Mouse (Mus musculus): ENCODE measurements around the gene Matn3. TPM values are rescaled to one million over a fixed set of nuclear protein-coding genes. Genes with fewer than 3 reads are reported as not detected.
A peak's percentile ranks its signal among the peaks of the same experiment; 100 is the strongest.

The Matn3 gene
- polyA plus RNA-seq, 1 experiment from 2014 or later = 0.54 TPM

GRCm38 (mm10) chr12:8941131-8941615 is 6.6 kb upstream of the Matn3 start:
- no peak overlapping the region for H3K4me2 ChIP-seq
- no peak overlapping the region for H3K4me3 ChIP-seq (replicated peaks)
- H3K4me1 ChIP-seq = no peaks in the 10 kb centered on the region
- H3K27ac ChIP-seq = no peak overlapping the region
- H3K36me3 ChIP-seq (replicated peaks) = peaks cover 35% of the 10 kb centered on the region
- 0 out of 2 replicates have a peak, but pooled peaks cover 6% of the 10 kb centered on the region for H3K27me3 ChIP-seq
- no peak overlapping the region for H3K9ac ChIP-seq
- no peak for ATAC-seq (ENCODE audit: low FRiP score)
- 73% methylated on average over 4 of the region's 4 CpGs for WGBS
- H3K9me3 ChIP-seq = no peaks in the 10 kb centered on the region

GRCm38 (mm10) chr12:8941699-8942392 is 5.9 kb upstream of the Matn3 start:
- no peak for ATAC-seq (ENCODE audit: low FRiP score)
- H3K36me3 ChIP-seq (replicated peaks) = peaks cover 28% of the 10 kb centered on the region
- 71% methylated on average over 4 of the region's 4 CpGs for WGBS

GRCm38 (mm10) chr12:8947163-8947562 is 566 bp upstream of the Matn3 start:
- Histone ChIP-seq H3K4me1 (peaks cover 10% of the 10 kb centered on the region), H3K27me3 (peaks cover 35% of the 10 kb centered on the region), H3K4me3 (replicated peaks) (no peak overlapping the region), H3K4me2 (no peak overlapping the region; the same call in 1 of the 2 replicates), H3K27ac (no peak overlapping the region), H3K36me3 (replicated peaks) (no peaks in the 10 kb centered on the region), H3K9me3 (no peaks in the 10 kb centered on the region), H3K9ac (no peak overlapping the region)
- WGBS = 65% methylated on average over 9 of the region's 9 CpGs
- ATAC-seq (ENCODE audit: low FRiP score) = no peak

More at GRCm38 (mm10) chr12:8941699-8942392, 5.9 kb upstream of the Matn3 start:
- no peak overlapping the region for H3K4me2 ChIP-seq
- no peaks in the 10 kb centered on the region for H3K9me3 ChIP-seq
- H3K27me3 ChIP-seq = peaks cover 9% of the 10 kb centered on the region
- no peak overlapping the region for H3K27ac ChIP-seq
- H3K9ac ChIP-seq = no peak overlapping the region
- H3K4me1 ChIP-seq = no peaks in the 10 kb centered on the region
- no peak overlapping the region for H3K4me3 ChIP-seq (replicated peaks)

- WGBS = 47% methylated on average over 10 of the region's 10 CpGs
- Histone ChIP-seq H3K4me1 (peaks cover 3% of the 10 kb centered on the region), H3K27me3 (peaks cover 17% of the 10 kb centered on the region), H3K4me3 (replicated peaks) (no peak overlapping the region), H3K4me2 (no peak overlapping the region), H3K36me3 (replicated peaks) (no peaks in the 10 kb centered on the region), H3K27ac (no peak overlapping the region), H3K9ac (no peak overlapping the region), H3K9me3 (no peaks in the 10 kb centered on the region)
- no peak for ATAC-seq (ENCODE audit: low FRiP score)
These were observed 5.4 kb downstream of the Matn3 start for GRCm38 (mm10) chr12:8953136-8953535.

- WGBS = 51% methylated on average over 9 of the region's 9 CpGs
These were observed 6.4 kb downstream of the Matn3 start for GRCm38 (mm10) chr12:8954161-8954561.

GRCm38 (mm10) chr12:8961607-8962316 is 14.0 kb downstream of the Matn3 start:
- Histone ChIP-seq H3K4me2 (no peak overlapping the region), H3K36me3 (replicated peaks) (no peaks in the 10 kb centered on the region), H3K4me3 (replicated peaks) (no peak overlapping the region), H3K9me3 (no peaks in the 10 kb centered on the region), H3K4me1 (0 out of 2 replicates have a peak, but pooled peaks cover 3% of the 10 kb centered on the region), H3K27me3 (no peaks in the 10 kb centered on the region), H3K9ac (no peak overlapping the region), H3K27ac (no peak overlapping the region)
- whole genome bisulfite sequencing = 51% methylated on average over 9 of the region's 9 CpGs
- no peak for ATAC-seq (ENCODE audit: low FRiP score)

More at GRCm38 (mm10) chr12:8954161-8954561, 6.4 kb downstream of the Matn3 start:
- Histone ChIP-seq H3K4me3 (replicated peaks) (no peak overlapping the region), H3K27me3 (peaks cover 7% of the 10 kb centered on the region; the same call in 1 of the 2 replicates), H3K9me3 (no peaks in the 10 kb centered on the region), H3K36me3 (replicated peaks) (no peaks in the 10 kb centered on the region), H3K4me2 (no peak overlapping the region), H3K4me1 (no peaks in the 10 kb centered on the region), H3K27ac (no peak overlapping the region), H3K9ac (no peak overlapping the region)
- ATAC-seq (ENCODE audit: low FRiP score) = no peak

- no peaks in the 10 kb centered on the region for H3K36me3 ChIP-seq (replicated peaks)
- 50% methylated on average over 9 of the region's 9 CpGs for WGBS
- no peak overlapping the region for H3K4me2 ChIP-seq
- H3K9ac ChIP-seq = no peak overlapping the region
- peaks cover 11% of the 10 kb centered on the region for H3K4me1 ChIP-seq
- no peak for ATAC-seq (ENCODE audit: low FRiP score)
- H3K27ac ChIP-seq = no peak overlapping the region
- no peaks in the 10 kb centered on the region for H3K27me3 ChIP-seq
- H3K9me3 ChIP-seq = no peaks in the 10 kb centered on the region
- H3K4me3 ChIP-seq (replicated peaks) = no peak overlapping the region
These were observed 22.1 kb downstream of the Matn3 start for GRCm38 (mm10) chr12:8969828-8970227.

GRCm38 (mm10) chr12:8973820-8974465 is 26.2 kb downstream of the Matn3 start, which contains the start of gene Wdr35:
Gene Wdr35, plus strand, starts transcription at chr12:8973892.
- WGBS = under 1% methylated on average over 45 of the region's 45 CpGs
- Histone ChIP-seq H3K4me3 (replicated peaks) (peak within 1 kb of the TSS; percentile 74), H3K4me1 (peaks cover 13% of the 10 kb centered on the region), H3K36me3 (replicated peaks) (peaks cover 6% of the 10 kb centered on the region), H3K9me3 (no peaks in the 10 kb centered on the region), H3K27me3 (no peaks in the 10 kb centered on the region), H3K4me2 (peak within 1 kb of the TSS; percentile 80), H3K9ac (peak within 1 kb of the TSS; percentile 65), H3K27ac (peak within 1 kb of the TSS; percentile 68)
- ATAC-seq (ENCODE audit: low FRiP score) = peak; percentile 98

GRCm38 (mm10) chr12:8975076-8975475 is 27.3 kb downstream of the Matn3 start:
- peak overlapping the region; percentile 74; the same call in 1 of the 2 replicates for H3K4me3 ChIP-seq (replicated peaks)

GRCm38 (mm10) chr12:8993231-8993630 is 45.5 kb downstream of the Matn3 start:
- H3K4me1 ChIP-seq = no peaks in the 10 kb centered on the region
- H3K27ac ChIP-seq = no peak overlapping the region
- no peak overlapping the region for H3K4me2 ChIP-seq
- H3K9ac ChIP-seq = no peak overlapping the region
- no peaks in the 10 kb centered on the region for H3K27me3 ChIP-seq
- H3K9me3 ChIP-seq = no peaks in the 10 kb centered on the region
- H3K4me3 ChIP-seq (replicated peaks) = no peak overlapping the region
- peaks cover 7% of the 10 kb centered on the region for H3K36me3 ChIP-seq (replicated peaks)
- WGBS = 82% methylated on average over 8 of the region's 8 CpGs
- ATAC-seq (ENCODE audit: low FRiP score) = no peak

More at GRCm38 (mm10) chr12:8975076-8975475, 27.3 kb downstream of the Matn3 start:
- WGBS = 91% methylated on average over 3 of the region's 3 CpGs
- Histone ChIP-seq H3K9ac (no peak overlapping the region), H3K4me1 (peaks cover 13% of the 10 kb centered on the region), H3K4me2 (peak overlapping the region; percentile 80; the same call in 1 of the 2 replicates), H3K27me3 (no peaks in the 10 kb centered on the region), H3K9me3 (no peaks in the 10 kb centered on the region), H3K36me3 (replicated peaks) (peaks cover 11% of the 10 kb centered on the region), H3K27ac (no peak overlapping the region)
- ATAC-seq (ENCODE audit: low FRiP score) = no peak

GRCm38 (mm10) chr12:8998318-8998717 is 50.6 kb downstream of the Matn3 start:
- Histone ChIP-seq H3K27me3 (no peaks in the 10 kb centered on the region), H3K4me2 (no peak overlapping the region), H3K9ac (no peak overlapping the region), H3K27ac (no peak overlapping the region), H3K36me3 (replicated peaks) (peaks cover 3% of the 10 kb centered on the region; the same call in 1 of the 2 replicates), H3K4me1 (no peaks in the 10 kb centered on the region), H3K4me3 (replicated peaks) (no peak overlapping the region), H3K9me3 (no peaks in the 10 kb centered on the region)
- no peak for ATAC-seq (ENCODE audit: low FRiP score)
- WGBS = 94% methylated on average over 4 of the region's 4 CpGs

- Histone ChIP-seq H3K9me3 (no peaks in the 10 kb centered on the region), H3K36me3 (replicated peaks) (peaks cover 8% of the 10 kb centered on the region; the same call in 1 of the 2 replicates), H3K4me1 (no peaks in the 10 kb centered on the region), H3K27me3 (no peaks in the 10 kb centered on the region), H3K9ac (no peak overlapping the region), H3K4me3 (replicated peaks) (no peak overlapping the region), H3K4me2 (no peak overlapping the region), H3K27ac (no peak overlapping the region)
- WGBS = 5% methylated on average over 5 of the region's 5 CpGs
- peak; percentile 71 for ATAC-seq (ENCODE audit: low FRiP score)
These were observed 54.4 kb downstream of the Matn3 start for GRCm38 (mm10) chr12:9002038-9002648.

Measured in forebrain, embryonic 12.5 days (tissue).